Mouse (Mus musculus): ENCODE data around the gene Olfr418. TPM values are rescaled to one million over a fixed set of nuclear protein-coding genes. Genes with fewer than 3 reads are reported as not detected.

Gene Olfr418
- polyA plus RNA-seq, 1 experiment from 2014 or later, result not detected

DNA sequence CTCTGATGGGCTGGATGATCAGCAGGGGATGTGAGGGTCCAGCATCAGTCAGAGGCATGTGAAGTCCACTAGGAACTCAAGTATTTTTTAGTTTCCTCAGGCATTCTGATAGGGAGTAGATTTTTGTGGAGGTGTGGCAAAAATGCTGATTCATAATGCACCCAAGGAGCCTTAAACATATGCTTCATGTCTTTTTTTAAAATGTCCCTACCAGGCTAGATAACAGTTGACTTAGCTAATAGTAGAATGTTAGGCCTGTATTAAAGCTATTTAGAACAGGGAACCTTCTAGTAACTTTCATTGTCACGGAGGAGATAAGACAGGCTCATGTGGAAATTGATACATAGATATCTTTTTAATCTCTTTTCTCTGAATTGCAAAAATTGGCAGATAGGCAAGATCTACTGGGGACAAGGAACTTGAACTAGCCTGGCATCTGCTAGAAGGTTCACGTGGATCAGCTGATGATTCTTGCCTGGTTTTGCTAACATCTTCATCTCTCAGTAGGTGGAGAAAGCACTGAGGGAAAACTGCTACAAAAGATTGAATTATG is 52.2 kb downstream of the Olfr418 start:
- no peak overlapping the region for H3K4me2 ChIP-seq (ENCODE audit: low read depth, low read length)
- H3K27me3 ChIP-seq (ENCODE audit: control insufficient read depth, insufficient read depth, low read length), result no peaks in the 10 kb centered on the region
- H3K27ac ChIP-seq (ENCODE audit: low read depth, low read length), result no peak overlapping the region
- H3K36me3 ChIP-seq (ENCODE audit: control insufficient read depth, insufficient read depth, low read length), result no peaks in the 10 kb centered on the region
- WGBS, result 87% methylated on average over 2 of the region's 2 CpGs
- H3K9ac ChIP-seq (replicated peaks; ENCODE audit: low read depth, low read length), result no peak overlapping the region
- no peaks in the 10 kb centered on the region for H3K9me3 ChIP-seq (ENCODE audit: control insufficient read depth, low read length)
- H3K4me3 ChIP-seq (ENCODE audit: low read depth, low read length), result no peak overlapping the region
- no peaks in the 10 kb centered on the region for H3K4me1 ChIP-seq (ENCODE audit: control insufficient read depth, insufficient read depth, low read length)
- ATAC-seq (ENCODE audit: low read depth), result no peak

DNA sequence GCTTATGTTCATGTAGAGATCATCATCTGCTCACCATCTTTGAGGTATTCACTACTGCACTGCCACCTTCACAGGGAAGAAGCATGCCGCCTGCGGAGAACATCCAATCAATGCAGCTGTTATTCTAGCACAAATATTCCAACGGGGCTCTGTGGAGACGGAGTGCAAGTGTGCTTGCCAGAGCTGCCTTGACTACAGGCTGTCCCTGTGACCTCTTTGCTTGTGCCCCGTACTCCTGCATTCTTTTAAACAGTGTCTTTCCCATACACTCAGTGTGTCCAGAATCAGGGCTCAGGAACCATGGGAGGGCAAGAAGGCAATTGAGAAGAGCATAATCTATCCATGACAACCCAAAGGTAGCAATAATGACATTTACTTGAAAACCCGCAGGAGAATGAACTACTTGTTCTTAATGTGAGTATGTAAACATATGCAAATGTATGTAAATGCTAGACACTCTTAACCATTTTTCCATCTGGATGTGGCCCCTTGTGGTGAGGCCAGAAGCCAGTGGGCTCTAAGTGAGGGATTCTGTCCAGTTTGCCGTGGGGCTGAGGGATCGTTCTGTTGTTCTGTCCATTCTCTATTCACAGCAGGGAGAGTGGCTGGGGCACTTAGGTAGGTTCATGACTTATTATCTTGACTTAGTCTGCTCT is 55.9 kb downstream of the Olfr418 start:
- no peak overlapping the region for H3K27ac ChIP-seq (ENCODE audit: low read depth, low read length)
- H3K36me3 ChIP-seq (ENCODE audit: control insufficient read depth, insufficient read depth, low read length), result no peaks in the 10 kb centered on the region
- H3K9ac ChIP-seq (replicated peaks; ENCODE audit: low read depth, low read length), result no peak overlapping the region
- no peaks in the 10 kb centered on the region for H3K4me1 ChIP-seq (ENCODE audit: control insufficient read depth, insufficient read depth, low read length)
- H3K4me2 ChIP-seq (ENCODE audit: low read depth, low read length), result no peak overlapping the region
- no peak overlapping the region for H3K4me3 ChIP-seq (ENCODE audit: low read depth, low read length)
- peak; percentile 64 for ATAC-seq (ENCODE audit: low read depth)
- H3K9me3 ChIP-seq (ENCODE audit: control insufficient read depth, low read length), result no peaks in the 10 kb centered on the region
- H3K27me3 ChIP-seq (ENCODE audit: control insufficient read depth, insufficient read depth, low read length), result no peaks in the 10 kb centered on the region
- 40% methylated on average over 8 of the region's 8 CpGs for WGBS

DNA sequence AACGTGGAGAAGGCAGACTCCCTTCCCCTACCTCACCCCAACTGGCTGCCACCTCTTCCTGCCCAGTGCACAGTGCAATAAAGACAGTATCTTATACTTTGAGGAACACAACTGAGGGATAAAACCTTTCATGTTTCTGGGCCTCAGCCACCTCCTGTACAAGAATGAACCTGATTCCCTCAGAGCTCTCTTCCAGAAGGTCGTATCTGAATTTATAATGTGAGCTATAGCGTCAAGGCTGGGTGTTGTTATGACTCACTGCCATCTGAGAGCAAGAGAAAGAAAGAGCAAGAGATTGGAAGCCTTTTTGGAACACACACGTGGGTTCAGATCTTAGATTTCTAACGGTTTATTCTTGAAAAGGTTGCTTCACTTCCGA is 56.4 kb downstream of the Olfr418 start:
- H3K4me1 ChIP-seq (ENCODE audit: control insufficient read depth, insufficient read depth, low read length), result no peaks in the 10 kb centered on the region
- H3K9me3 ChIP-seq (ENCODE audit: control insufficient read depth, low read length), result no peaks in the 10 kb centered on the region
- H3K27me3 ChIP-seq (ENCODE audit: control insufficient read depth, insufficient read depth, low read length), result no peaks in the 10 kb centered on the region
- 69% methylated on average over 6 of the region's 6 CpGs for WGBS
- ATAC-seq (ENCODE audit: low read depth), result peak; percentile 35; the same call in 1 of the 2 replicates
- no peak overlapping the region for H3K4me3 ChIP-seq (ENCODE audit: low read depth, low read length)
- no peak overlapping the region for H3K9ac ChIP-seq (replicated peaks; ENCODE audit: low read depth, low read length)
- no peak overlapping the region for H3K27ac ChIP-seq (ENCODE audit: low read depth, low read length)
- H3K36me3 ChIP-seq (ENCODE audit: control insufficient read depth, insufficient read depth, low read length), result no peaks in the 10 kb centered on the region
- no peak overlapping the region for H3K4me2 ChIP-seq (ENCODE audit: low read depth, low read length)

Other genes with a start within 250 kb of the Olfr418 start
- not detected in 2 replicates for gene Olfr1408, start 128.6 kb upstream of the Olfr418 start, polyA plus RNA-seq (2014; fragmentation: Nextera tagmentation; extraction: Ambion mirVana)
- gene Olfr1406, start 75.4 kb upstream of the Olfr418 start, polyA plus RNA-seq (2014; fragmentation: Nextera tagmentation; extraction: Ambion mirVana), result not detected in 2 replicates
- not detected in 2 replicates for gene Olfr218, start 68.2 kb upstream of the Olfr418 start, polyA plus RNA-seq (2014; fragmentation: Nextera tagmentation; extraction: Ambion mirVana)
- gene Olfr1404, start 53.6 kb upstream of the Olfr418 start, polyA plus RNA-seq (2014; fragmentation: Nextera tagmentation; extraction: Ambion mirVana), result not detected in 2 replicates
- gene Fcer1a, start 38.8 kb upstream of the Olfr418 start, polyA plus RNA-seq (2014; fragmentation: Nextera tagmentation; extraction: Ambion mirVana), result not detected in 2 replicates
- gene Mptx2, start 11.8 kb downstream of the Olfr418 start, polyA plus RNA-seq (2014; fragmentation: Nextera tagmentation; extraction: Ambion mirVana), result not detected in 2 replicates
- gene Ackr1, start 67.7 kb downstream of the Olfr418 start, polyA plus RNA-seq (2014; fragmentation: Nextera tagmentation; extraction: Ambion mirVana), result 34.4 and 35.6 TPM in 2 replicates
- gene Aim2, start 84.9 kb downstream of the Olfr418 start, polyA plus RNA-seq (2014; fragmentation: Nextera tagmentation; extraction: Ambion mirVana), result 1.1 and 2.7 TPM in 2 replicates
- 151 and 174 TPM in 2 replicates for gene Cadm3, start 101.7 kb downstream of the Olfr418 start, polyA plus RNA-seq (2014; fragmentation: Nextera tagmentation; extraction: Ambion mirVana)
- not detected in 2 replicates for gene Ifi206, start 225.0 kb downstream of the Olfr418 start, polyA plus RNA-seq (2014; fragmentation: Nextera tagmentation; extraction: Ambion mirVana)